Mouse (Mus musculus) liver, postnatal 0 days (tissue): ENCODE results near the gene Nup160.

Source experiments
- CTCF ChIP-seq: sonication (generic); IDR thresholded peaks from 2 replicates; pipeline ENCODE4 v1.5.1; 2016; ENCODE audit warnings: antibody characterized with exemption, low read depth
- EP300 ChIP-seq: IDR thresholded peaks from 2 replicates; pipeline ENCODE4 v1.6.1; 2016; ENCODE audit warnings: antibody characterized with exemption, low read depth, mild to moderate bottlenecking

DNA sequence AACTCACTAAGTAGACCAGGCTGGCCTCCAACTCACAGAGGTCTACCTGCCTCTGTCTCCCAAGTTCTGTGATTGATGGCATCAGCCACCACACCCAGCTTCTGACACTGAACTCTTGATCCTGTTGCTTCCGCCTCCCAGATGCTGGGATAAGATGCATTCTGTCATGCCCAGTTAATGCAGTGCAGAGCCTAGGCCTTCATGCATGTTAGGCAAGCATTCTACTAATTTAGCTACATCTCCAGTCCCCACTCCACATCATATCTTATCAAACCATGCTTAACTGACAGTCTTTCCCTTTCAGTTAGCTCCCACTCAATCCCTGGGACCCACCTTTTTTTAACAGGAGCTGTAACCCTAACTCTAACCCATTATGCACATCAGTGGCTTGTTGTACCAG lies 16.1 kb upstream of the Nup160 start:
- TF ChIP-seq EP300 (no peak), CTCF (no peak)
